Mouse (Mus musculus) right cerebral cortex, postnatal 25 days (tissue): Measurements from ENCODE around the gene Esrp2.

Experiments used
- DNase-seq: peaks from one replicate; pipeline ENCODE4 v3.0.0; 2022

Esrp2 gene

GRCm38 (mm10) chr8:106115897-106116296 lies 20.9 kb downstream of the Esrp2 start:
- no peak for DNase-seq

GRCm38 (mm10) chr8:106112514-106112913 lies 24.3 kb downstream of the Esrp2 start:
- no peak for DNase-seq

GRCm38 (mm10) chr8:106112041-106112440 lies 24.7 kb downstream of the Esrp2 start:
- no peak for DNase-seq

- DNase-seq, result no peak
These were observed 28.0 kb downstream of the Esrp2 start for GRCm38 (mm10) chr8:106108729-106109128.

GRCm38 (mm10) chr8:106108080-106108479 lies 28.7 kb downstream of the Esrp2 start:
- no peak for DNase-seq

GRCm38 (mm10) chr8:106106193-106106592 lies 30.6 kb downstream of the Esrp2 start:
- DNase-seq, result no peak

GRCm38 (mm10) chr8:106103888-106104287 lies 32.9 kb downstream of the Esrp2 start:
- DNase-seq, result no peak

- no peak for DNase-seq
These were observed 34.5 kb downstream of the Esrp2 start for GRCm38 (mm10) chr8:106102321-106102720.
